Mouse (Mus musculus) E14TG2a.4 (cell line): ENCODE results near the gene Ets1.

Experiments used
- H3K27me3 ChIP-seq: 2 replicates; pipeline ENCODE4 v1.6.1; 2014; ENCODE audit warnings: low read length, control low read depth; ENCODE audit not compliant: insufficient read depth
- H3K36me3 ChIP-seq: 2 replicates; pipeline ENCODE4 v1.6.1; 2014; ENCODE audit warnings: low read length, control low read depth; ENCODE audit not compliant: insufficient read depth
- H3K4me1 ChIP-seq: replicated peaks from 2 replicates; pipeline ENCODE4 v1.6.1; 2014; ENCODE audit warnings: low read depth, low read length, control low read depth
- H3K4me3 ChIP-seq: replicated peaks from 2 replicates; pipeline ENCODE4 v1.5.1; 2014; ENCODE audit warnings: mild to moderate bottlenecking, low read length
- H3K9me3 ChIP-seq: 2 replicates; pipeline ENCODE4 v1.6.1; 2014; ENCODE audit warnings: low read length, control low read depth
- CTCF ChIP-seq: conservative IDR thresholded peaks from 2 replicates; pipeline ENCODE4 v1.5.1; 2014; ENCODE audit warnings: low read length
- NANOG ChIP-seq: IDR thresholded peaks from 2 replicates; pipeline ENCODE4 v1.6.1; 2014; ENCODE audit warnings: borderline replicate concordance, low read length, mixed read lengths
- POU5F1 ChIP-seq: IDR thresholded peaks from 2 replicates; pipeline ENCODE4 v1.6.1; 2014; ENCODE audit warnings: low read length, borderline replicate concordance

Gene Ets1

DNA sequence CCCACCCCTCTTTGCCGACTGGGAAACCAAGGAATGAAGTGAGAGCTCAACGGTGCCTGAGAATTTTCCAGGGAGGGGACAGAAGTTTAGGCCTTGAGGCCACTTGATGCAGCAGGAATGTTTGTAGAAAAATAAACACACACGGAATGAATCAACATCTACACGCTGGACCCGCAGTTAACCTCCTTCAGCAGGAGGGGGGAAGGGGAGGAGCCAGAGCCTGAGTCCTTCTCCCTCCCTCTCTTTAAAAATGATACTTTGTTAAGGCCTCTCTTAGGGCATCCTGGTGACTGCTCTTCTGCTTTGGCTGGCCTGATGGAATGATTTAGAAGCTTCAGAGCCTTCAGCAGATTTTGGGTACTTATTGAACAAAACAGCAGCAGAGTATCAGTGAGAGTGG is 73.3 kb downstream of the Ets1 start:
- no peaks in the 10 kb centered on the region for H3K9me3 ChIP-seq
- peaks cover 27% of the 10 kb centered on the region for H3K27me3 ChIP-seq
- TF ChIP-seq NANOG (no peak), CTCF (no peak)
- H3K4me3 ChIP-seq, result no peak overlapping the region
- no peaks in the 10 kb centered on the region for H3K4me1 ChIP-seq
- no peaks in the 10 kb centered on the region for H3K36me3 ChIP-seq

DNA sequence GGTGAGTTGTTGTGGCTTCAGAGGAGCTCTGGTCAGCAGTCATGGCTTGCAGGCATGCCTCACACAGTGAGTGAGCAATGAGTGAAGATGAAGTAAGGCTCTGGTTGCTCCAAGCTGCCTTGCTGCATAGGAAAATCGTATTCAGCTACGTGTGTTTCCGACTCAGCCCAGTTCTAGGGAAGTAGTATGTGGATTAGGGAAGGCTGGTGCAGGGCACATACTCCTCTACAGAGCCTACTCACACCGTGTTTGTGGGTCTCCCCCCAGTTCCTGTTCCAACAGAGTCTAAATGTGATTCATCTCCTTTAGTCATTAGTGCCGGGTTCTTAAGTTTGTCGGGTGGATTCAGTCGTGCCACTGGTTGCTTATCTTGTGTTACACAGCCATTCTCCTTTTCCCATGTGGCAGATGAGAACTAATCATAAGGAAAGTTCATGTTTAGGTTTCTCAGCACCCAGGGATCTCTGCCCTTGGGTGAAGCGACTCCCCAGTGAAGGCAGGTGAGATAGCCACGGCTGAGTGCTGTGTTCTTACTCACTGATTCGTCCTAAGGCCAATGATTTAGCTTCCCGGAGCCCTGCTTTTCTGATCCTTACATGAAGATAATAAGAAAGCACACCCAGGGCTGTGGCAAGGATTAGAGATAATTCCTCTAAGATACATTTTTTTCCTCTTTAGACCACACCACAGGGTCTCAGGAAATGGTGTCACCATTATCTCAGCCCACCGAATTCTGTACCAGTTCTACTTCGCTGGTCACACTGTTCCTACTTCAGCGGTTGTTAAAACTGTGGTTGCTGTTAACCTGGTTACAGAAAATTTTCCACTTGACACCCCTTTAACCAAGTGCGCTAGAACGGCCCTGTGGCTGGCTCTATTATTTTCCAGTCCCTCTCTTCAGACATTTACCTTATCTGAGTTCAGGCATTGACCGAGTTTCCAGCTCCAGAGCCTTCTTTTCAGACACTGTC is 74.0 kb downstream of the Ets1 start:
- Histone ChIP-seq H3K27me3 (peaks cover 33% of the 10 kb centered on the region), H3K4me1 (no peaks in the 10 kb centered on the region), H3K36me3 (no peaks in the 10 kb centered on the region), H3K9me3 (no peaks in the 10 kb centered on the region), H3K4me3 (no peak overlapping the region)
- TF ChIP-seq POU5F1 (no peak), NANOG (no peak), CTCF (no peak)

DNA sequence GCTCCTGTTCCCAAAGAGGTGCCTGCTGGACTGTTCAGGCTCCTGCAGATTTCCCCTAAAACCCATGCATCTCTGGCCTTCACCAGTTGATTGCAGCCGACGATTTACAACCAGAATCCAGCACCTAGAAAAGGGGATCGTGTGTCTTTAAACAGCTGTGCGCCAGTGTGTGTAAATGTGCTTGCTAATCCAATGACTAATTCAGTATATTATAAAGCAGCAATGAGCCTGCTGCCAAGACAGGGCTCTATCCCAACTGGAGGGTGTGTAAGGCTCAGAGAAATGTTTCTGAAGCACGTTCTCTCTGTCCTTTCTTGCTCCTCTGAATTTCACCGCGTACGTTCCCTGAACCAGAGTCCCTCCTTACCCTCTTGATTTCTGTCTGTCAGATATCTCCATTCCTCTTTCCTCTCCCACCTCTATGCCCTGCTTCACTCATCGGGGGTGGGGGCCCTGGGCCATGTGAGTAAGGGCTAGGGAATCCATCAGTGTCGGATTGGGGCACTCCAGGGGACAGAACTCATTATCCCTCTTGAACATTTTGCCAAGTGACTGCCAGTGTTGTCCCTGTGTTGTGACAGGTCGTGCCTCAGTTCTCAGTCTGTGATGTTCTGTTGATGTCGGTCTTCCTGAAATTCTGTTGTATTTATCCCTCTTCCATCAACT is 75.1 kb downstream of the Ets1 start:
- TF ChIP-seq NANOG (no peak), CTCF (no peak), POU5F1 (no peak)
- Histone ChIP-seq H3K4me1 (peaks cover 6% of the 10 kb centered on the region), H3K27me3 (peaks cover 33% of the 10 kb centered on the region), H3K36me3 (no peaks in the 10 kb centered on the region), H3K9me3 (no peaks in the 10 kb centered on the region), H3K4me3 (no peak overlapping the region)

DNA sequence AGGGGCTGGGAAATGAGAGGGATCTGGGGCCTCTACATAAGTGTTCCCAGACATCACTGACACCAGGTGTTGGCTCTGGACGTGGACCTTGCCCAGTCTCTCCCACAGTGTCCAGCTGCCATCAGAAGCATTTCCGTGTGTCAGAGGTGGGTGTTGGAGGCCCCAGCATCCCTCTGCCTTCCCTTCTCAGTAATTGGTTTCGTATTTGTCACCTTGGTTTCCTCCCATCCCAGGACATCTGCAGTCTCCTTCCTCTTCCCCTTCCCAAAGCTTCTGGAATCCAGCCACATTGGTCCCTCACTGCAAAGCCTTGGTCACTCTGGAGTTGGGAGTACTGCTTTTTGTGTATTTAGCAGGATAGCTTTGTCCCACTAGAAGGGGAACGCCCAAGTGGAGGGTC is 75.7 kb downstream of the Ets1 start:
- Histone ChIP-seq H3K27me3 (peaks cover 33% of the 10 kb centered on the region), H3K9me3 (no peaks in the 10 kb centered on the region), H3K36me3 (no peaks in the 10 kb centered on the region), H3K4me3 (no peak overlapping the region), H3K4me1 (peaks cover 9% of the 10 kb centered on the region)
- TF ChIP-seq POU5F1 (no peak), CTCF (no peak), NANOG (no peak)

DNA sequence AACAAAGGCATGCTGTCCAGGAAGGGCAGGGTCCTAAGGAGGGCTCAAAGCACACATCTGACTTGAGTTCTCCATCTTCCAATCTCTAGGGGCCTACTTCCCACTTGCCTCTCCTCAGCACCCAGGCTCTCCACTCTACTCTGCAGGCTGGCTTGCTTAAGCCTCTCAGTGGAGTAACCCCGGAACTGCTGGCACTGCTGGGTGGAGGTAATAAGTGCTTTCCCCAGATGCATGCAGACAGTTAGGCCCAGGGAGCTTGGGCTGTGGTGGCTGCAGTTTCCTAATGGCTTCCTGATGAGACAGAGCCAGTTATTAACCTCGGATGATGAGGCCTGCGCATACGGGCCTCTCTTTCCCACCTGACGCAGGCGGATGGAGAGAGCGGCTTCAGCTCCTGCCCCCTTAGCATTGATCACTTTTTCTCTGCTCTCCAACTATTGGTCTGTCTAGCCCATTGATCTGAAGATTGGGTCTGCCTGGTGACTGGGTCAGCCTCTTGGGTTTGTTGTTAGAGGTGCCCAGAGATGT is 76.4 kb downstream of the Ets1 start:
- Histone ChIP-seq H3K27me3 (peaks cover 33% of the 10 kb centered on the region), H3K4me1 (peaks cover 9% of the 10 kb centered on the region), H3K9me3 (no peaks in the 10 kb centered on the region), H3K4me3 (no peak overlapping the region), H3K36me3 (no peaks in the 10 kb centered on the region)
- TF ChIP-seq NANOG (no peak), CTCF (no peak), POU5F1 (no peak)

DNA sequence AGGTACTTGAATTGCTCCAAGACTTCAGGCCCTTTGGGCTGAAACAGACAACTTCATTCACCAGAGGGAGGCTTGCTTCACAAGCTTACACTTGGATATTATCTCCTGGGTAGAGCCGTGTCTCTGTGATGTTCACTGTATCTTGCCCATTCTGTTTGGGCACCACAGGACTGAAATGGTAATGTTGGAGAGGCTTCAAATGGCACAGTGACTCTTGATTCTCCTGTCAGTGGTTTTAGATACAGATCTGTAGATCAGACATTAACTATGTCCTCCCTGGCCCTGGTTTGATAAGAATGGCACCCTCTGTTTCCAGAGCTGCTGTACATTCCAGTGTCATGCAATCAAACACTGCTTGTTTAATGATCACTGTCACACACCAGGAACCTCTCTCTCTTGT is 77.1 kb downstream of the Ets1 start:
- peaks cover 9% of the 10 kb centered on the region for H3K4me1 ChIP-seq
- no peak overlapping the region for H3K4me3 ChIP-seq
- peaks cover 33% of the 10 kb centered on the region for H3K27me3 ChIP-seq
- no peaks in the 10 kb centered on the region for H3K36me3 ChIP-seq
- H3K9me3 ChIP-seq, result no peaks in the 10 kb centered on the region
- no peak for TF ChIP-seq NANOG
- TF ChIP-seq POU5F1, result no peak
- TF ChIP-seq CTCF, result no peak

DNA sequence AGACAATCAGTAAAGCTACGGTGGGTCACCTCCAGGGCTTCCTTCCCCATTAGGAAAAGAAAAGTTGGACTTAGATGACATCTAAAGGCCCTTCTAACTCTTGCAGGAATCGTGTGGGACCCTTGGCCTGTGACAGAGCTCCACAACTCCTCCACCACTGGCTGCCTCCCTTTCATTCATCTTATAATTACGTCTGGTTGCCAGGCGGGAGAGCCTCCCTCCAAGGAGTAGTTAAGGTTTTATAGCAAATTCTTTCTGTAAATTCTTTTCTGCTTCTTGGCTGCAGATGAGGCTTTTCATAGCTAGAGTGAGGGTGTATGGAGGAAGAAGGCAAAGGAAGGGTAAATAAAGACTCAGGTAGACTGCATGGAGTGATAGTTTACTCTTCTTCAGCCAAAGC is 77.8 kb downstream of the Ets1 start:
- Histone ChIP-seq H3K4me1 (peaks cover 9% of the 10 kb centered on the region), H3K27me3 (peaks cover 33% of the 10 kb centered on the region), H3K4me3 (no peak overlapping the region), H3K9me3 (no peaks in the 10 kb centered on the region), H3K36me3 (no peaks in the 10 kb centered on the region)
- no peak for TF ChIP-seq NANOG
- no peak for TF ChIP-seq CTCF
- TF ChIP-seq POU5F1, result no peak

DNA sequence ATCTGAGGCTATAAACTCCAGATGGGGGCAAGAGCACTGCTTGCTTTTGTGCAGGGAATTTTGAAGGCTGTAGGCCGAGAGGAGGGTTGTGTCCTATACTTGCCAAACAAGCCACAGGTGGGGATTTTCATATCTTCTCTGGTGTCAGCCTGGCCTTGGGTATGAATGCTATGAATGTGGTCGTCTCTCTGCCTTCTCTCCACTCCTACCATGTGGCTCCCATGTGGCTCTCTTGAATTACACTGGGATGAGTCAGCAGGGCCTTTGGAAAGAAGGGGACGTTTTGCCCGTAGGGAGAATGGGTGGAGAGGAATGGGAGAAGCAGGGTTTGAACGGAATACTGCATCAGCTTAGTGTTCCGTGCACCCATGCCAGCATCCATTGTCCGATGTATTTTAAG is 78.5 kb downstream of the Ets1 start:
- TF ChIP-seq POU5F1, result no peak
- no peak for TF ChIP-seq NANOG
- TF ChIP-seq CTCF, result no peak
- Histone ChIP-seq H3K9me3 (no peaks in the 10 kb centered on the region), H3K27me3 (peaks cover 33% of the 10 kb centered on the region), H3K4me3 (no peak overlapping the region), H3K36me3 (no peaks in the 10 kb centered on the region), H3K4me1 (peaks cover 9% of the 10 kb centered on the region)
